Mouse (Mus musculus) liver, embryonic 14.5 days (tissue): ENCODE results near the gene Rec114.

ENCODE experiments used
- CTCF ChIP-seq: IDR thresholded peaks from 2 replicates; pipeline ENCODE4 v1.5.1; 2016; ENCODE audit warnings: antibody characterized with exemption, low read depth, control low read depth
- EP300 ChIP-seq: IDR thresholded peaks from 2 replicates; pipeline ENCODE4 v1.6.1; 2016; ENCODE audit warnings: antibody characterized with exemption, low read depth

DNA sequence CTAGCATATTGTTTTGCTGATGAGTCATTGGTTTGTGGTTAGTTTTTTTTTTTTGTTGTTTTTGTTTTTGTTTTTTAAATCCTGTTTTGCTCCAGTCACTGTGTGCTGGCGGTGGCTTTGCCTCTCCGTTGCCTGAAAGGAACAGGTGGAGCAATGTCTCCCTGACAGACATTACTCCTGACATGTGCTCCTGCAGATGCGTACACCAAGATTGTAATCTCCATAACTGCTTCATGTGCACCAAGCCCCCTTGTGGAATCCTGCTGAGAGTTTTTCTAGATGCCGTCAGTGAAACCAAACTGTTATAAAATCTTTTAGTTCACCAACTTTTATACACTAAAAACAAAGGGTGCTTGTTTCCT lies 94.5 kb downstream of the Rec114 start:
- no peak for TF ChIP-seq CTCF
- no peak for TF ChIP-seq EP300
